Mouse (Mus musculus) bone marrow, adult 2 months (tissue): ENCODE measurements around the gene Itprid2.

ENCODE experiments used
- CTCF ChIP-seq: fragments of 200-500 bp; IDR thresholded peaks from 2 replicates; pipeline ENCODE4 v1.5.1; 2011; ENCODE audit warnings: low read length, control low read depth; ENCODE audit not compliant: control insufficient read depth, insufficient read depth
- POLR2A ChIP-seq: fragments of 200-500 bp; IDR thresholded peaks from 2 replicates; pipeline ENCODE4 v1.6.1; 2011; ENCODE audit warnings: low read depth, mild to moderate bottlenecking, control low read depth, low read length, borderline replicate concordance; ENCODE audit not compliant: control insufficient read depth

GRCm38 (mm10) chr2:79677663-79678257 is 42.6 kb downstream of the Itprid2 start:
- TF ChIP-seq CTCF: no peak
- TF ChIP-seq POLR2A: no peak
